Mouse (Mus musculus): ENCODE measurements around the gene Ctf1.

DNA sequence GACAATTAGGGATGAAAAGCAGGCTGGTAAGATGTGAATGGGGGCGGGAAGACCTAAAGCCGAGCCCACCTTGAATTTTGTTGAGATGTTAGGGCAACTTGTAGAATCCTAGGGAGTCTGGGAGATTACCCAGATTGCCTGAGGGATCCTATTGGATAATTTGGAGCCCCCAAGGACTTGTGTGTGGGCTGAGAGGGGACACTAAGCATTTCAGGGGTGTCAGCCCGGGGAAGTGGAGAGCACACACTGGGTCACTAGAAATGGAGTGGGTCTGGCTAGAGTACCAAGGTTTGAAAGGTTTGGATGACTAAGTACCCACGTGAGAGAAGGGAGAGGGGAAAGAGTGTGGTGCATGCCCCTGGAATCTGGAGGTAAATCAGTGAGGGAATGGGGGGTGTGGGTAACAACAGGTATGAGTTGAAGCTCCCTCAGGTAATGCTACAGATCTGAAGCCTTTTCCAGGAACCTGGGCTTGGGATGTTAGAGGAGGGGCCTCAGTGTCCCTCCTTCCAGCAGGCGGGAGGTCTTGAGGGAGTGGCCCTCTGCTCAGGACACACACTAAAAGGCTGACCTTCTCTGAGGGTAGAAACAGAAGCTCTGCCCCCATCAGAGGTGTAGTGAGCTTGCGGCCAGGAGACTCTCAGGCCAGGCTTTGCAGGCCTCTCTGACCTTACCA is 35.2 kb downstream of the Ctf1 start:
- no peak for TF ChIP-seq CTCF (IDR thresholded peaks at IDR 0.05; ENCODE audit: control insufficient read depth, insufficient read depth, low read length)
- TF ChIP-seq POLR2A (IDR thresholded peaks at IDR 0.05; ENCODE audit: borderline replicate concordance, control insufficient read depth, low read depth, low read length) = no peak

Data from bone marrow, adult 2 months (tissue).